Mouse (Mus musculus) testis, postnatal 10 days (tissue): ENCODE data around the gene Adgrl2.

Source experiments
- DNase-seq: peaks from one replicate; pipeline ENCODE4 v3.0.0; 2021; ENCODE audit warnings: low spot score

The Adgrl2 gene

DNA sequence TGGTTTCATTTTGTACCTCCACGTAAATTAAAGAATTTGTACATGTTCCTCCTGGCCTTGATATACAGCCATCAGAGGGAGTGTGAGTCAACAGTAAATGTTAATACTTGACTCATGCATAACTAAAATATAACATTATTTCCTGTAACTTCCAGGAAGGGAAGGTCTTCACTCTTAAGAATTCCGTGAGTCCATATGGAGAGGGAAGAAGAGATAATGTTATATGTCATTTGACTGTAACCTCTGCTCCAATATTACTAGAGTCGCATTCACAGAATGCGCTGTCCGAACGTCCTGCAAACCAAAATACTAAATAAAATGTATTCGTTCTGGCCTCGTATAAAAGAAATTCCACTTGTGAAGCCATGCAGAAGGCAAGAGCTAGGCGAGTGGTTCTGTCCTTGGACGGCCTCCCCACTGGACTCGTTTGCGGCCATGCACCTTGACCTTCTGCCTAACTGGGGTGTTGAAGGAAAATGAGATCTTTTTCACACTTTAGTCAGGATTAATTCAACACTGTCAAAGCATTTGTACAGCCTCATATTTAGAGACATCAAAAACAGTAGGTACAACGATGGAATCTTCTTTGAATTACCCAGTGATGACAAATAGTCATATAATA lies 68.3 kb downstream of the Adgrl2 start:
- DNase-seq, result no peak

DNA sequence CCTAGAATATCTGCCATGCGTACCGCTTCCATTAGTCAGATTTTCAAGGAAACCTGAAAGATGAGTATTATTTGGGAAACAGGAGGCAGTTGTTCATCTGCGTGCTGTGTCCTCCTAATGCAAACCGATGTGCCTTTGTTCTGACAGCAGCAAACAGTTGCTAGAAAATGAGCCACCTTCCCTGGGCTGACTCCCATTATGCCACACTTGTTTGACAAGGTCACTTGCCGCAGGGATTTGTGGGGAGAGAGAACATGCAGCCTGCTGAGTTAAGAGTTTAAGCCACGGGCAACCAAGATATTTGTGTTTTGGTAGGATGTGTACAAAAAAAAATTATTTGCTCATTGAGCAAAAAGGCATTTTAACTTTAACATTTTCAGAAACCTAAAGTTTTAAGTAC lies 69.5 kb downstream of the Adgrl2 start:
- no peak for DNase-seq

- no peak for DNase-seq
Measured at GRCm38 (mm10) chr3:148918425-148918824, 71.9 kb downstream of the Adgrl2 start.

DNA sequence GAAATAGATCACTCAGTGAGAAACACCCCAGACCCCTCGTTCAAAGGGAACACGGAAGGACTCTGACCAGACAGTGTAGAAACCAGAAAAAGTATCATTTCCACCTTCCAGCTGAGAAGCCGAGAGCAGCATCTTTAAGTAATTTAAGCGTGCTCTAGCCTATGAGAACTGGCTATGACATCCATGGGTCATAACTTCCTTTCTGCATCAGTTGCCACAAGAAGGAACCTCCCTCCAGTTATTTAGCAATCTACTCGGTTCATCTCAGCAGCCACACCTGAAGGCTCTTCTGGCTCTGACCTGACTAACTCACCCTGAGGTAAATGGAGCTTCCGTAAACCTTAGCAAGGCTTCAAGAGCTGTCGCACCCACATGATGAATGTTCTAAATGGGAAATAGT lies 72.5 kb downstream of the Adgrl2 start:
- no peak for DNase-seq

- no peak for DNase-seq
Measured at GRCm38 (mm10) chr3:148916226-148916625, 74.1 kb downstream of the Adgrl2 start.

DNA sequence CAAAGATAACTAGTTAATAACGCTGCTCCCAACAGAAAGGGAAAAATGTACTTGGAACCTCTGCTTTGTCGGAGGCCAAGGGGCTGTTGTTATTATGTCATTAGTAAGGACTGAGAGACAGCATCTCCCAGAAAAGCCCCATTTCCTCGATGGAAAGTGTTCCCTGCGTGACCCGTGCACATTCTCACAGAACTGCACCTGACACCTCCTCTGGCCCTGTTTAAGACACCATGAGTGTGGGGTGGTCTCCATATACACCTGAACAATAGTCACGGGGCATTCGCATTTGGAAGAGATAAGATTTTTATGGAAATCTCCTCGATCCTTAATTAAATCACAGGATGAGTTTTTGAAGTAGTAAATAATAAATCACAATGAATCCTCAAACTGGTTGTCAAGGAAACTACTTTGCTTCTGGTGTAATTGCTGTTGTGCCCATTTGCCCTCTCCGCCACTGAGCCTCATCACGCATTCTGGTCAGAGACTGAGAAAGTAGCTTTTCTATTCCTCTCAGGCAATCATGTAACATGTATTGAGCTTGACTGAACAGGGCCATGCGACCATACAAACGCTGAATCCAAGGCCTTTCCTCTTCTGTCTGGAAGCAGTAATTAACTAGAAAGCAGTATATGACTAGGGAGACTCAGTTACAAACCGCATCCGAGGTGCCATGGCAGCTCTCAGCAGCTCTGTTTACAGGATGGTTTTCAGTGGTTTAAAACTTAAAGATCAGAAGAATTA lies 77.2 kb downstream of the Adgrl2 start:
- DNase-seq, result no peak

DNA sequence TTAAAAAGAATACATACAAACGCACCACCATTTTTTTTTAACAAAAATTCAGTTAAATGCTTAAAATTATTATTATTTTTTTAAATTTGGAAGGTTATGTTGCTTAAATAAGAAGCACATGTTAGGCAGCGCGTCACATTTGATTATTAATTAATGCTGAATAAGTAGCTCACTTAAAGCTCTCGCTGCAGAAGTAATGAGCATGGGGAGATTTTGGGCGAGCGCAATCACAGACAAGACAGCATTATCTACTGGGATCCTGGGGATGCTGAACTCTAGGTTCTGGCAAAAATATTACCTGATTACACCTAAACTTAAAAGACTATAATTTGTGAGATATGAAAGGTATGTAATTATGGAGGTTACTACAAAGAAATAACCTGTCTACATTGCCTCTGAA lies 77.8 kb downstream of the Adgrl2 start:
- DNase-seq, result no peak

- DNase-seq, result no peak
Measured at GRCm38 (mm10) chr3:148907873-148908272, 82.5 kb downstream of the Adgrl2 start.

DNA sequence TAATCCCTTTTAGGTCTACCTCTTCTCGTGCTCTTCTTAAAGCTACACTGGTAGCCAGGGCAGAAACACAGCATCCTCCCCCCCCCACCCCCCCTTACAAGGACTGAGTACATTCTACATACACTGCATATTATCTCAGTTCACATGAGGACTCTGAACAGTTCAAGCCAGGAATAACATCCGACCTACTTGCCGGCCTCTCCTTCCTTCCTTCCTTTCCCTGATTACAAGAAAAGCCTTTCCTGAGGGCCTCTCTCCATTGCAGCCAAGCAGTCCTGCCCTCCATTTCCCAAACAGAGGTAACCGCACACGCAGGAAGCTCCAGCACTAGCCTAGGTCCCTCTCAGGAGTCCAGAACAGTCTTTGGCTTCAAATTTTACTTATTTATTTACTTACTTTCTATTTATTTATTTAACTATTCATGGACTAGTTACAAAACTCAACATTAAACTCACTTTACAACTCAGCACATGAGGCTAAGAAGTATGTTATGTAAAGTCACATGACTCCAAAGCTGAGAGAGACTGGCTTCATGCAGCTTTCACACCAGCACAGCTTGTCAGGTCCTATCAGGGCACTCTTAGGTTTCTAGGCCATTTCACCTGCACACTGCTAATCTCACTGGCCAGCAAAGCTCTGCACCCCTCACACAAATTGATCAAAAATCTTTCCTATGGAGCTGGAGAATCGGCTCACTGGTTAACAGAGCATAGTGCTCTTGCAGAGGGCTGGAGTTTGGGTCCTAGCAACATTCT lies 83.2 kb downstream of the Adgrl2 start:
- no peak for DNase-seq

DNA sequence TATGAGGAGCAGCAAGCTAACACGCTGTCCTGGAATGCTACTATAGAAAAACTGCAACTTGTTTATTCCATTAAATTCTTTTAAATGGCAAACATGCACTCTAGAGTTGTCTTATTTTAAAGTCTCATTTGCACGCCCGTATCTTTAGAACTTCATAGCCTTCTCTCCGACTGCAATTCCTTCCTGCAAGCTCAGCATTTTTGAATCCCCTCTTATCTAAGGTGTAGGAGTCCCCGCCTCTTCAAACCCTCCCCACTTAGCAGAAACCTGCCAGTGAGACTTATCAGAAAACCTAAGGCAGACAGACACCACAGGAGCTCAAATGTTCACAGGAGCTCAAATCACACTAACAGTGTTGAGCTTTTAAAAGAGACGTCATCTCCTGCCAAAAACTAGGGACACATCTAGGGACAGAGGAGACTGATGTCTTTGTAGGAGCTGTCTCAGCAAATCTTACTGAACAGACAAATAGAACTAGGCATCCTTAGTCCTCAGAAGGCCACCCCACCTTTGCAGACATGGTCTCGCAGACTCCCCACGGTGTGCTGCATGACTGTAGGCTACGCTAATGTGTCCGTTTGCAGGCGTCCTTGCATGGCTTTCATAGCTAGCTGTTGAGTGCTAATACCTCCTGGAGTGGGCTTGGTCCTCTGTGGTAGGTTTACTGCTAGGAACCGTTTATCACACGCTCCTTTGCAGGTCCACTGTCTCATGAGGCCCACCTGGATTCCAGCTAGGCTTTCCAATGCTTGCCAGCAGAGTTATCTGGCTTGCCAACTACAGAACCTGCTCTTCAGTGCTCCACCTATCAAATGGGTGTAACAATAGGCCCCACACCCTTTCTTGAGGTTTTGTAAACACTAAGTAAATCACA lies 84.2 kb downstream of the Adgrl2 start:
- no peak for DNase-seq

DNA sequence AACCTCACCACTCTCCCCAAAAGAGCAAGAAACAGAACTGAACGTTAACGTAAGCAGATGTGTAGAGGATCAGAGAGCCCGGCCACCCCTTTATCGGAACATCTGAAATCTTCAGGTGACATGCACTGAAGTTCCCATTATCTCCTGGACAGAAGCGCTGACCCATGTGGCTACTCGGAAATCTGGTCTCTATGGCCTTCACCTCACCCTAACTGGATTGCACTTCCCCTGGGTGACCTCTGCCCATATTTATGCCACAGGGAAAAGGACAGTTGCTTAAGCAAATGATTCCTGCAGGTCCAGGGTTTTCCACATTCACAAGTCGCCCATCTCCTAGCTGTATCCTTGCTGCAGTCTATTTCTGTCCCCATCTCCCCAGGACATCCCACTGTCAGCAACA lies 84.9 kb downstream of the Adgrl2 start:
- DNase-seq, result no peak

DNA sequence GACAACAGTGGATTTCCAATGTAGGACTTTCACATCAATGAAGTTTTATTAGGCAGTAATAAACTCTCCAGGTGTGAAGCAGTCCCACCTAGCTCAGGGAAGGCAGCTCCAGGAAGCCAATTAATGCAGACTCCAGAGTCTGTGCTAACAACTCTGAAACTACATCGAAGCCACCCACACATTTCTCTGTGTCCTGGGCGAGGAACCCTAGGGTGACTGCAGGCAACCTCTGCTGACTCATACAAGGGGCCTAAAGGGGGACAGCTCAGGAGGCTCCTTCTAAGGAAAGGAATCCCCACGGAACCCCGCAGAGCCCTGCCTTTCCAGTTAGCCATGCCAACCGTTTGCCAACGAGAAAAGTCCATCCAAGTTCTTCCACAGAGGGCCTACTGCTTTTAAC lies 90.5 kb downstream of the Adgrl2 start:
- DNase-seq, result no peak

DNA sequence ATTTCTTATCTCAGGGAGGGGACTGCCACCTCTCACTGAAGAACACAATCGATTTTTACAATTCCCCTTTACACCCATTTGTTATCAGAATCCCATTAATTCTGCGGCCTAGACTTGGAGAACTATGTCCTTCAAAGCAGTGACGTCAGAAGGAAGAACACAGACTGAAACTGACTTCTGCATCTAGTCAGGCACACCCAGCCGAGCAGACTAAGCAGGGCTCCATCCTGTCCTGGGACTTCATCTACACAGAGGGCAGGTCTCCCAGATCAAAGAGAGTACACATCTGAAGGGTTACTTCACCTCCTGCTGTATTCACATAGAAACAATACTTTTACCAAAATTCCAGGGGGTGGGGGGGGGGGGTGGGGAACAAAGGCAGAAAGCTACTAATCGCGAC lies 90.9 kb downstream of the Adgrl2 start:
- DNase-seq, result no peak

GRCm38 (mm10) chr3:148898535-148899250 lies 91.7 kb downstream of the Adgrl2 start:
- no peak for DNase-seq

- DNase-seq, result no peak
Measured at GRCm38 (mm10) chr3:148896281-148896680, 94.1 kb downstream of the Adgrl2 start.

- DNase-seq, result no peak
Measured at GRCm38 (mm10) chr3:148895396-148896109, 94.8 kb downstream of the Adgrl2 start.

GRCm38 (mm10) chr3:148894867-148895266 lies 95.5 kb downstream of the Adgrl2 start:
- DNase-seq, result no peak

DNA sequence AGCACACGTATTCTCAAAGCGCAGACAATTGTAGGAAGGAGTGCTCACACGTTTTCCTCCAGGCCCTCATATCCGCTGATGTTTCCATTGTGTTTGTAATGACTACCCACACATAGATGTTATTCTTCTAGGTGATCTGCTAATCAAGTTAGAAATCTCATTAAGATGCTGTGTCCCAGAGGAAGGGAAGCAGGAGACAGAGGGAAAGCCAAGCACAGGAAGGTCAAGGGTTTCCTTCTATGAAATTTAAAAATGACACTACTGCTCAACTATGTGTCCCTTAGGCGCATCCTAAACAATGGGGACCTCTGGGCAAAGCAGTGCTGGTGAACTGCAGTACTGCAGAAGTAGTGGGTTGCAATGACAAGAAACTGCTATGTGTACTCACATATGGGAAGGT lies 102.5 kb downstream of the Adgrl2 start:
- no peak for DNase-seq

DNA sequence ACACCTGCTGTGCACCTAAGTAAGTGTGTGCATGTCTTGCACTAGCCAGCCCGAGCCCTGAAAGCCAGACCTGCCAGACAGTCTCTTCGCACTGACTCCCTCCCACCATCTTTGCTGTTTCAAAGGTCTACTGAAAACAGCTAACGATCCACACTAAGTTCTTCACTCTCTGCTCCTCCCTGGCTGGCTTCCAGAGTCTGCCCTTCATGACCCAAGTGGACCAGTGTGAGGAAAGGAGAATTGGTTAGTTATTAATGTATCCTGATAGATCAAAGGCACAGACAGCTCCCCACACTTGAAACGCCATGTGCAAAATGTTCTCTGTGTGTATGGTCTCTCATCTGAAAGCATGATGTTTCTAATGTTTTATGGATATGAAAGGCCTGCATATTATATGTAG lies 103.4 kb downstream of the Adgrl2 start:
- DNase-seq, result no peak

DNA sequence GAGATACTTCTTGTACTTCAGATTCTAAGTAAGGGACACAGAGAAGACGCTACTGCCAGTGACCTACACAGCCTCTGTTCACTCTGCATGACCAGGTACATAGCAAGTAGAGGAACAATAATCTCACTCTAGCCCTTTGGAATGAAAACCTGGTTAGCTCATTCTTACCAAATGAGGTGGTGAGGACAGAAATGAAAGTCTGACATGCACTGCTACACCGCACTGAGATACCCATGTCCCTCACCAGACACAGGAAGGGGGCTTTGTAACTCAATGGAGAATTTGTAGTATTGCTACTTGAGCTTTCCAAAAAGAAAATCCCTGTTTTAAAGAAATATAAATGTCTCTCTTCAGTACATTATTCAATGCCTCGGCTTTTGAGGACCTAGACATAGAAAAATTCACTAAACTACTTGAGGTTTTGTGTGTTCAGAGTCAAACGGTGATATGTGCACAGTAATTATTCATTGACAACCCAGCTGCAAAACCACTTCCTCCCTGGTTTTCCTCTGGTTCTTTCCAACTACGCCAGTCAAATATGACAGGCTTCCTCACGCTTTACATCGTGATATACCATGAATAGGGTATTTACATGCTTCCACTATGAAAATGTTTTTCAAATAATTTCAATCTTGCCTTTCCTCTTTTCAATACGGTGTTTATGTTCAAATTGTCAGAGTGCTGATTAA lies 104.2 kb downstream of the Adgrl2 start:
- no peak for DNase-seq
